ENCODE assay signal across 9 mouse cellular contexts in genomic region chr5:137600281-137600618, GRCm38 (mm10). TPM values are rescaled to one million over a fixed set of nuclear protein-coding genes. Genes with fewer than 3 reads are reported as not detected.
DNase-seq lines count a peak whose midpoint lies in the region; ATAC-seq and TF ChIP-seq lines count a peak whose summit lies in the region.
"Had no signal": no experiment of that assay in that cellular context is flagged by ENCODE, and none has a peak within 500 bp of the region (broad histone marks: within the 10 kb centered on the region; RNA-seq: fewer than 3 reads in every experiment).

No protein-coding gene starts in this region.

- no peak for DNase-seq in heart, postnatal 25 days (ENCODE audit: low spot score)
- no peak for DNase-seq in MEL (ENCODE audit: low read depth, low spot score)
- no peak for DNase-seq in hindbrain, embryonic 11.5 days (ENCODE audit: low spot score)
- no peak for DNase-seq in midbrain, embryonic 10.5 days (ENCODE audit: low spot score)
- no peak for DNase-seq in cerebellum, postnatal 36 days
- no peak for DNase-seq in spleen, postnatal 10 days (ENCODE audit: low spot score in 2 of 2)
- DNase-seq in frontal cortex, adult 2 months (ENCODE audit: extremely low spot score in 1 of 2, low spot score in 1 of 2) = no peak

- H3K4me1 ChIP-seq in heart, embryonic 14.5 days (ENCODE audit: control insufficient read depth in 2 of 2, insufficient read depth in 2 of 2, low read length in 2 of 2) = peaks cover 9 to 20% of the 10 kb centered on the region in 2 experiments
- peaks cover 10 to 30% of the 10 kb centered on the region in 2 experiments for H3K4me1 ChIP-seq in MEL (ENCODE audit: control insufficient read depth in 1 of 2, insufficient read depth in 2 of 2, low read length in 2 of 2)
- H3K4me1 ChIP-seq in hindbrain, embryonic 11.5 days (replicated peaks; ENCODE audit: control insufficient read depth, insufficient read depth, low read length) = peaks cover 3% of the 10 kb centered on the region
- H3K4me1 ChIP-seq in midbrain, embryonic 10.5 days = peaks cover 50% of the 10 kb centered on the region

- WGBS in heart, embryonic 14.5 days = 1% methylated on average over 19 of the region's 19 CpGs
- WGBS in hindbrain, embryonic 11.5 days = 2% methylated on average over 18 of the region's 19 CpGs
- WGBS in midbrain, embryonic 10.5 days = 2% methylated on average over 19 of the region's 19 CpGs

- TF ChIP-seq POLR2A in MEL (IDR thresholded peaks at IDR 0.05; ENCODE audit: control insufficient read depth in 1 of 2, insufficient read depth in 1 of 2, low read depth in 1 of 2, low read length in 2 of 2, poor library complexity in 1 of 2) = no peak

- peak overlapping the region; percentile 96 for H3K4me2 ChIP-seq in heart, embryonic 14.5 days (ENCODE audit: low read length)
- H3K4me2 ChIP-seq in hindbrain, embryonic 11.5 days (replicated peaks; ENCODE audit: low read depth, low read length) = peak overlapping the region; percentile 94

- TF ChIP-seq RAD21 in MEL (IDR thresholded peaks at IDR 0.05; ENCODE audit: low read depth, low read length) = no peak

- no peak; a peak in 1 of 4 replicates for TF ChIP-seq EP300 in MEL (IDR thresholded peaks at IDR 0.05; ENCODE audit: low read depth in 1 of 2, low read length in 2 of 2)

- peaks cover 19% of the 10 kb centered on the region for H3K36me3 ChIP-seq in heart, embryonic 14.5 days (ENCODE audit: control insufficient read depth, insufficient read depth, low read length)
- peaks cover 0 to 16% of the 10 kb centered on the region in 2 experiments; a peak in 2 of 4 replicates for H3K36me3 ChIP-seq in MEL (ENCODE audit: control insufficient read depth in 1 of 2, insufficient read depth in 2 of 2, low read length in 2 of 2)
- H3K36me3 ChIP-seq in hindbrain, embryonic 11.5 days (ENCODE audit: control insufficient read depth, insufficient read depth, low read length) = no peaks in the 10 kb centered on the region
- peaks cover 18% of the 10 kb centered on the region for H3K36me3 ChIP-seq in midbrain, embryonic 10.5 days

- H3K9me3 ChIP-seq in heart, embryonic 14.5 days (ENCODE audit: control insufficient read depth, low read length) = no peaks in the 10 kb centered on the region
- H3K9me3 ChIP-seq in MEL (replicated peaks; ENCODE audit: insufficient read depth, low read length) = no peaks in the 10 kb centered on the region
- H3K9me3 ChIP-seq in hindbrain, embryonic 11.5 days (ENCODE audit: control insufficient read depth, low read length) = no peaks in the 10 kb centered on the region
- H3K9me3 ChIP-seq in midbrain, embryonic 10.5 days (replicated peaks) = no peaks in the 10 kb centered on the region; the same call in 1 of the 2 replicates

- peak overlapping the region; percentile 75 to 80 for H3K4me3 ChIP-seq in heart, embryonic 14.5 days (ENCODE audit: control insufficient read depth in 1 of 2, insufficient read depth in 1 of 2, low read depth in 1 of 2, low read length in 2 of 2)
- H3K4me3 ChIP-seq in MEL (ENCODE audit: control insufficient read depth in 1 of 2, insufficient read depth in 1 of 2, low read depth in 2 of 2, low read length in 2 of 2) = peak overlapping the region; percentile 83 to 99
- H3K4me3 ChIP-seq in hindbrain, embryonic 11.5 days (ENCODE audit: low read depth, low read length) = peak overlapping the region; percentile 63
- peak overlapping the region; percentile 67 for H3K4me3 ChIP-seq in midbrain, embryonic 10.5 days

- H3K27ac ChIP-seq in heart, embryonic 14.5 days (replicated peaks in 1 of 2; ENCODE audit: control insufficient read depth in 1 of 2, insufficient read depth in 1 of 2, low read depth in 2 of 2, low read length in 2 of 2) = peak overlapping the region in 1 of 2 experiments; percentile 20; a peak in 1 of 4 replicates
- H3K27ac ChIP-seq in MEL (ENCODE audit: control insufficient read depth, low read depth, low read length) = peak overlapping the region; percentile 16
- H3K27ac ChIP-seq in hindbrain, embryonic 11.5 days (ENCODE audit: low read depth, low read length) = peak overlapping the region; percentile 47; the same call in 1 of the 2 replicates
- H3K27ac ChIP-seq in midbrain, embryonic 10.5 days (replicated peaks) = peak overlapping the region; percentile 97

- peaks cover 14% of the 10 kb centered on the region for H3K79me2 ChIP-seq in MEL (ENCODE audit: control insufficient read depth, insufficient read depth, low read length, poor library complexity)

- no peaks in the 10 kb centered on the region for H3K27me3 ChIP-seq in heart, embryonic 14.5 days (ENCODE audit: control insufficient read depth, insufficient read depth, low read length)
- no peaks in the 10 kb centered on the region for H3K27me3 ChIP-seq in MEL (ENCODE audit: control insufficient read depth in 1 of 2, insufficient read depth in 2 of 2, low read length in 2 of 2)
- H3K27me3 ChIP-seq in hindbrain, embryonic 11.5 days (ENCODE audit: control insufficient read depth, insufficient read depth, low read length) = no peaks in the 10 kb centered on the region
- H3K27me3 ChIP-seq in midbrain, embryonic 10.5 days (ENCODE audit: low read depth, poor library complexity, severe bottlenecking) = no peaks in the 10 kb centered on the region

- no peak for TF ChIP-seq CTCF in MEL (IDR thresholded peaks at IDR 0.05 in 2 of 3, conservative IDR thresholded peaks at IDR 0.05 in 1 of 3; ENCODE audit: control insufficient read depth in 1 of 3, insufficient read depth in 1 of 3, low read depth in 2 of 3, low read length in 3 of 3, poor library complexity in 1 of 3, severe bottlenecking in 1 of 3)

- peak; percentile 55 for ATAC-seq in heart, embryonic 14.5 days (ENCODE audit: insufficient number of reproducible peaks, insufficient read depth, low FRiP score, low read depth)
- ATAC-seq in hindbrain, embryonic 11.5 days (ENCODE audit: low FRiP score) = no peak; the same call in 1 of the 2 replicates

- intact Hi-C loops in heart, postnatal 25 days (cut with DNase I) = loop anchor here (2.0 to 5.0 kb wide), 3 partner anchors 67 to 157 kb away; partner anchors contain the start of genes Epo, Gnb2 and Pop7

- H3K9ac ChIP-seq in heart, embryonic 14.5 days (ENCODE audit: low read length) = peak overlapping the region; percentile 91
- H3K9ac ChIP-seq in MEL (ENCODE audit: control insufficient read depth, low read depth, low read length, poor library complexity, severe bottlenecking) = peak overlapping the region; percentile 82
- peak overlapping the region; percentile 83 for H3K9ac ChIP-seq in hindbrain, embryonic 11.5 days (ENCODE audit: low read depth, low read length)

TF ChIP-seq in MEL, 35 proteins besides CTCF, POLR2A, EP300 and RAD21 (continues in another document):
- TF ChIP-seq MAZ (IDR thresholded peaks at IDR 0.05; ENCODE audit: low read depth, low read length) = 0 out of 2 replicates have a peak, but pooled peaks have one; percentile 19

RNA-seq across cellular contexts. Expression of gene Mospd3, which starts 0.6 kb away (rescaled TPM):
- polyA plus RNA-seq in heart, embryonic 14.5 days (2014; fragmentation: Nextera tagmentation; extraction: Ambion mirVana) = 22.7 and 23.1 TPM in 2 replicates
- 10 to 100 TPM; 16.2 to 17.5 TPM for total RNA-seq in heart, postnatal 25 days (2021)
- 11.9 and 12.4 TPM in 2 replicates for total RNA-seq in MEL (2012; rRNA removed)
- 100 to 1,000 TPM in 1 of 2 experiments, not detected in 1; 144 TPM for polyA plus RNA-seq in MEL (2012; ENCODE audit: insufficient read depth in 1 of 2, insufficient read length in 2 of 2, low read depth in 1 of 2, low replicate concordance in 2 of 2, missing spikeins in 1 of 2)
- 22.6 and 22.9 TPM in 2 replicates for polyA plus RNA-seq in hindbrain, embryonic 11.5 days (2014; fragmentation: Nextera tagmentation; extraction: Ambion mirVana)
- polyA plus RNA-seq in midbrain, embryonic 10.5 days (2016; fragmentation: Nextera tagmentation; extraction: Ambion mirVana) = 14.0 and 19.4 TPM in 2 replicates
- polyA plus RNA-seq in frontal cortex, adult 2 months (2012; rRNA removed) = 46.1 and 59.6 TPM in 2 replicates

RNA-seq across cellular contexts. Expression of gene Pcolce, which starts 13.3 kb away (rescaled TPM):
- polyA plus RNA-seq in heart, embryonic 14.5 days (2014; fragmentation: Nextera tagmentation; extraction: Ambion mirVana) = 121 and 123 TPM in 2 replicates
- total RNA-seq in heart, postnatal 25 days (2021) = 10 to 100 TPM; 66.9 to 71.3 TPM
- 0.07 and 0.23 TPM in 2 replicates for total RNA-seq in MEL (2012; rRNA removed)
- polyA plus RNA-seq in MEL (2012; ENCODE audit: insufficient read depth in 1 of 2, insufficient read length in 2 of 2, low read depth in 1 of 2, low replicate concordance in 2 of 2, missing spikeins in 1 of 2) = under 1 TPM in 1 of 2 experiments, not detected in 1; 0.77 TPM
- polyA plus RNA-seq in hindbrain, embryonic 11.5 days (2014; fragmentation: Nextera tagmentation; extraction: Ambion mirVana) = 67.0 and 87.3 TPM in 2 replicates
- 61.4 and 68.2 TPM in 2 replicates for polyA plus RNA-seq in midbrain, embryonic 10.5 days (2016; fragmentation: Nextera tagmentation; extraction: Ambion mirVana)
- polyA plus RNA-seq in frontal cortex, adult 2 months (2012; rRNA removed) = 14.3 and 17.0 TPM in 2 replicates
- total RNA-seq: hematopoietic stem cell, adult 5-6 weeks had no signal

RNA-seq across cellular contexts. Expression of gene Fbxo24, which starts 28.6 kb away (rescaled TPM):
- polyA plus RNA-seq in heart, embryonic 14.5 days (2014; fragmentation: Nextera tagmentation; extraction: Ambion mirVana) = 0.20 TPM in 1 of 2 replicates, not detected in the other
- under 1 TPM; 0.11 to 0.36 TPM for total RNA-seq in heart, postnatal 25 days (2021)
- 0.13 and 0.42 TPM in 2 replicates for total RNA-seq in MEL (2012; rRNA removed)
- polyA plus RNA-seq in MEL (2012; ENCODE audit: insufficient read depth in 1 of 2, insufficient read length in 2 of 2, low read depth in 1 of 2, low replicate concordance in 2 of 2, missing spikeins in 1 of 2) = under 1 TPM in 1 of 2 experiments, not detected in 1; 0.46 TPM
- polyA plus RNA-seq in hindbrain, embryonic 11.5 days (2014; fragmentation: Nextera tagmentation; extraction: Ambion mirVana) = 0.15 and 0.27 TPM in 2 replicates
- 0.25 and 0.28 TPM in 2 replicates for polyA plus RNA-seq in midbrain, embryonic 10.5 days (2016; fragmentation: Nextera tagmentation; extraction: Ambion mirVana)
- 0.30 and 0.36 TPM in 2 replicates for polyA plus RNA-seq in frontal cortex, adult 2 months (2012; rRNA removed)
- total RNA-seq: hematopoietic stem cell, adult 5-6 weeks had no signal

RNA-seq across cellular contexts. Expression of gene Lrch4, which starts 28.7 kb away (rescaled TPM):
- polyA plus RNA-seq in heart, embryonic 14.5 days (2014; fragmentation: Nextera tagmentation; extraction: Ambion mirVana) = 22.7 and 23.9 TPM in 2 replicates
- total RNA-seq in heart, postnatal 25 days (2021) = 10 to 100 TPM; 17.6 to 18.2 TPM
- 9.1 and 9.7 TPM in 2 replicates for total RNA-seq in MEL (2012; rRNA removed)
- 100 to 1,000 TPM in 1 of 2 experiments, 10 to 100 TPM in 1; 47.0 to 239 TPM for polyA plus RNA-seq in MEL (2012; ENCODE audit: insufficient read depth in 1 of 2, insufficient read length in 2 of 2, low read depth in 1 of 2, low replicate concordance in 2 of 2, missing spikeins in 1 of 2)
- polyA plus RNA-seq in hindbrain, embryonic 11.5 days (2014; fragmentation: Nextera tagmentation; extraction: Ambion mirVana) = 25.9 and 28.5 TPM in 2 replicates
- polyA plus RNA-seq in midbrain, embryonic 10.5 days (2016; fragmentation: Nextera tagmentation; extraction: Ambion mirVana) = 27.2 and 32.7 TPM in 2 replicates
- polyA plus RNA-seq in frontal cortex, adult 2 months (2012; rRNA removed) = 15.6 and 19.9 TPM in 2 replicates

RNA-seq across cellular contexts. Expression of gene Gm20605, which starts 28.7 kb away (rescaled TPM):
- polyA plus RNA-seq in heart, embryonic 14.5 days (2014; fragmentation: Nextera tagmentation; extraction: Ambion mirVana) = 5.2 and 5.6 TPM in 2 replicates
- total RNA-seq in heart, postnatal 25 days (2021) = 1 to 10 TPM; 3.2 to 4.5 TPM
- 2.4 and 2.5 TPM in 2 replicates for total RNA-seq in MEL (2012; rRNA removed)
- 10 to 100 TPM in 1 of 2 experiments, not detected in 1; 12.7 TPM for polyA plus RNA-seq in MEL (2012; ENCODE audit: insufficient read depth in 1 of 2, insufficient read length in 2 of 2, low read depth in 1 of 2, low replicate concordance in 2 of 2, missing spikeins in 1 of 2)
- 5.0 and 6.3 TPM in 2 replicates for polyA plus RNA-seq in hindbrain, embryonic 11.5 days (2014; fragmentation: Nextera tagmentation; extraction: Ambion mirVana)
- polyA plus RNA-seq in midbrain, embryonic 10.5 days (2016; fragmentation: Nextera tagmentation; extraction: Ambion mirVana) = 14.0 and 15.4 TPM in 2 replicates
- polyA plus RNA-seq in frontal cortex, adult 2 months (2012; rRNA removed) = 13.3 and 14.4 TPM in 2 replicates
